Mouse (Mus musculus): ENCODE data around the gene Kcnip1. TPM values are rescaled to one million over a fixed set of nuclear protein-coding genes. Genes with fewer than 3 reads are reported as not detected.

The Kcnip1 gene
- polyA plus RNA-seq, 1 experiment from 2014 or later: 3.1 TPM

- Histone ChIP-seq H3K4me1 (peaks cover 26% of the 10 kb centered on the region), H3K4me2 (replicated peaks) (peak overlapping the region; percentile 14), H3K27me3 (peaks cover 12% of the 10 kb centered on the region), H3K9me3 (no peaks in the 10 kb centered on the region), H3K4me3 (no peak overlapping the region), H3K27ac (no peak overlapping the region), H3K36me3 (no peaks in the 10 kb centered on the region), H3K9ac (no peak overlapping the region)
- no peak for ATAC-seq (ENCODE audit: low FRiP score, low read depth)
- WGBS: 7% methylated on average over 9 of the region's 10 CpGs
These were observed 61.0 kb downstream of the Kcnip1 start for GRCm38 (mm10) chr11:33931836-33932385.

- Histone ChIP-seq H3K4me2 (replicated peaks) (no peak overlapping the region), H3K36me3 (no peaks in the 10 kb centered on the region), H3K4me3 (no peak overlapping the region), H3K4me1 (peaks cover 39% of the 10 kb centered on the region), H3K9me3 (no peaks in the 10 kb centered on the region), H3K27me3 (peaks cover 12% of the 10 kb centered on the region), H3K9ac (no peak overlapping the region), H3K27ac (no peak overlapping the region)
- no peak for ATAC-seq (ENCODE audit: low FRiP score, low read depth)
- WGBS: 61% methylated on average over 11 of the region's 11 CpGs
These were observed 63.5 kb downstream of the Kcnip1 start for GRCm38 (mm10) chr11:33929412-33929811.

GRCm38 (mm10) chr11:33928658-33929057, 64.3 kb downstream of the Kcnip1 start:
- H3K4me3 ChIP-seq: no peak overlapping the region
- H3K27me3 ChIP-seq: peaks cover 12% of the 10 kb centered on the region
- H3K27ac ChIP-seq: no peak overlapping the region
- no peaks in the 10 kb centered on the region for H3K36me3 ChIP-seq
- H3K4me2 ChIP-seq (replicated peaks): 0 out of 2 replicates have a peak overlapping the region, but pooled peaks have one; percentile 7
- ATAC-seq (ENCODE audit: low FRiP score, low read depth): peak; percentile 70
- 10% methylated on average over 7 of the region's 7 CpGs for WGBS
- H3K4me1 ChIP-seq: peaks cover 39% of the 10 kb centered on the region
- H3K9me3 ChIP-seq: no peaks in the 10 kb centered on the region
- H3K9ac ChIP-seq: no peak overlapping the region

- no peak for ATAC-seq (ENCODE audit: low FRiP score, low read depth)
- H3K27me3 ChIP-seq: peaks cover 12% of the 10 kb centered on the region
- WGBS: 76% methylated on average over 4 of the region's 4 CpGs
These were observed 65.1 kb downstream of the Kcnip1 start for GRCm38 (mm10) chr11:33927836-33928235.

GRCm38 (mm10) chr11:33927321-33927720, 65.6 kb downstream of the Kcnip1 start:
- Histone ChIP-seq H3K36me3 (no peaks in the 10 kb centered on the region), H3K27me3 (peaks cover 12% of the 10 kb centered on the region), H3K4me2 (replicated peaks) (no peak overlapping the region), H3K27ac (no peak overlapping the region), H3K9ac (no peak overlapping the region), H3K4me3 (no peak overlapping the region), H3K4me1 (peaks cover 34% of the 10 kb centered on the region), H3K9me3 (no peaks in the 10 kb centered on the region)
- WGBS: 71% methylated on average over 6 of the region's 6 CpGs
- ATAC-seq (ENCODE audit: low FRiP score, low read depth): no peak

More at GRCm38 (mm10) chr11:33927836-33928235, 65.1 kb downstream of the Kcnip1 start:
- no peak overlapping the region for H3K4me2 ChIP-seq (replicated peaks)
- no peaks in the 10 kb centered on the region for H3K9me3 ChIP-seq
- peaks cover 39% of the 10 kb centered on the region for H3K4me1 ChIP-seq
- H3K4me3 ChIP-seq: no peak overlapping the region
- H3K27ac ChIP-seq: no peak overlapping the region
- no peak overlapping the region for H3K9ac ChIP-seq
- no peaks in the 10 kb centered on the region for H3K36me3 ChIP-seq

- ATAC-seq (ENCODE audit: low FRiP score, low read depth): no peak
- H3K9ac ChIP-seq: no peak overlapping the region
- 59% methylated on average over 2 of the region's 2 CpGs for WGBS
- no peak overlapping the region for H3K27ac ChIP-seq
- H3K36me3 ChIP-seq: no peaks in the 10 kb centered on the region
- H3K4me3 ChIP-seq: no peak overlapping the region
- H3K4me1 ChIP-seq: peaks cover 32% of the 10 kb centered on the region
- H3K9me3 ChIP-seq: no peaks in the 10 kb centered on the region
- peaks cover 12% of the 10 kb centered on the region for H3K27me3 ChIP-seq
- H3K4me2 ChIP-seq (replicated peaks): no peak overlapping the region
These were observed 66.4 kb downstream of the Kcnip1 start for GRCm38 (mm10) chr11:33926551-33926950.

- ATAC-seq (ENCODE audit: low FRiP score, low read depth): no peak
- H3K4me3 ChIP-seq: no peak overlapping the region
- peaks cover 12% of the 10 kb centered on the region for H3K27me3 ChIP-seq
- H3K9me3 ChIP-seq: no peaks in the 10 kb centered on the region
- WGBS: 45% methylated on average over 8 of the region's 8 CpGs
- H3K4me1 ChIP-seq: peaks cover 32% of the 10 kb centered on the region
- no peak overlapping the region for H3K4me2 ChIP-seq (replicated peaks)
- no peak overlapping the region for H3K9ac ChIP-seq
- H3K36me3 ChIP-seq: no peaks in the 10 kb centered on the region
- H3K27ac ChIP-seq: no peak overlapping the region
These were observed 67.2 kb downstream of the Kcnip1 start for GRCm38 (mm10) chr11:33925778-33926177.

- WGBS: 36% methylated on average over 3 of the region's 3 CpGs
- Histone ChIP-seq H3K4me2 (replicated peaks) (no peak overlapping the region), H3K27me3 (peaks cover 13% of the 10 kb centered on the region), H3K4me3 (no peak overlapping the region), H3K9me3 (no peaks in the 10 kb centered on the region), H3K9ac (no peak overlapping the region), H3K36me3 (no peaks in the 10 kb centered on the region), H3K27ac (no peak overlapping the region), H3K4me1 (peaks cover 15% of the 10 kb centered on the region)
- no peak for ATAC-seq (ENCODE audit: low FRiP score, low read depth)
These were observed 69.9 kb downstream of the Kcnip1 start for GRCm38 (mm10) chr11:33923031-33923430.

GRCm38 (mm10) chr11:33921451-33921850, 71.5 kb downstream of the Kcnip1 start:
- H3K9ac ChIP-seq: no peak overlapping the region
- no peak for ATAC-seq (ENCODE audit: low FRiP score, low read depth)
- no peak overlapping the region for H3K4me3 ChIP-seq
- H3K27ac ChIP-seq: no peak overlapping the region
- H3K36me3 ChIP-seq: no peaks in the 10 kb centered on the region
- H3K4me1 ChIP-seq: peaks cover 20% of the 10 kb centered on the region
- H3K27me3 ChIP-seq: 0 out of 2 replicates have a peak, but pooled peaks cover 4% of the 10 kb centered on the region
- no peak overlapping the region for H3K4me2 ChIP-seq (replicated peaks)
- 80% methylated on average over 13 of the region's 13 CpGs for WGBS
- no peaks in the 10 kb centered on the region for H3K9me3 ChIP-seq

GRCm38 (mm10) chr11:33919826-33920225, 73.1 kb downstream of the Kcnip1 start:
- Histone ChIP-seq H3K9ac (no peak overlapping the region), H3K4me1 (peaks cover 15% of the 10 kb centered on the region), H3K4me3 (no peak overlapping the region), H3K36me3 (no peaks in the 10 kb centered on the region), H3K27me3 (0 out of 2 replicates have a peak, but pooled peaks cover 4% of the 10 kb centered on the region), H3K27ac (no peak overlapping the region), H3K4me2 (replicated peaks) (no peak overlapping the region), H3K9me3 (no peaks in the 10 kb centered on the region)
- no peak for ATAC-seq (ENCODE audit: low FRiP score, low read depth)
- 68% methylated on average over 7 of the region's 7 CpGs for WGBS

- no peak overlapping the region for H3K4me3 ChIP-seq
- H3K9me3 ChIP-seq: no peaks in the 10 kb centered on the region
- no peak overlapping the region for H3K27ac ChIP-seq
- no peaks in the 10 kb centered on the region for H3K36me3 ChIP-seq
- H3K27me3 ChIP-seq: peaks cover 7% of the 10 kb centered on the region; the same call in 1 of the 2 replicates
- no peak overlapping the region for H3K9ac ChIP-seq
- H3K4me1 ChIP-seq: peaks cover 15% of the 10 kb centered on the region
- no peak overlapping the region for H3K4me2 ChIP-seq (replicated peaks)
- WGBS: 33% methylated on average over 2 of the region's 2 CpGs
- ATAC-seq (ENCODE audit: low FRiP score, low read depth): no peak
These were observed 74.5 kb downstream of the Kcnip1 start for GRCm38 (mm10) chr11:33918424-33918823.

- no peak overlapping the region for H3K9ac ChIP-seq
- H3K27me3 ChIP-seq: peaks cover 7% of the 10 kb centered on the region; the same call in 1 of the 2 replicates
- no peak overlapping the region for H3K4me2 ChIP-seq (replicated peaks)
- H3K36me3 ChIP-seq: no peaks in the 10 kb centered on the region
- no peak overlapping the region for H3K4me3 ChIP-seq
- 22% methylated on average over 6 of the region's 6 CpGs for WGBS
- peaks cover 24% of the 10 kb centered on the region for H3K4me1 ChIP-seq
- no peak overlapping the region for H3K27ac ChIP-seq
- H3K9me3 ChIP-seq: no peaks in the 10 kb centered on the region
- peak; percentile 64; the same call in 1 of the 2 replicates for ATAC-seq (ENCODE audit: low FRiP score, low read depth)
These were observed 75.4 kb downstream of the Kcnip1 start for GRCm38 (mm10) chr11:33917574-33917973.

GRCm38 (mm10) chr11:33914216-33914615, 78.7 kb downstream of the Kcnip1 start:
- Histone ChIP-seq H3K9ac (no peak overlapping the region), H3K27ac (no peak overlapping the region), H3K4me3 (no peak overlapping the region), H3K9me3 (no peaks in the 10 kb centered on the region), H3K27me3 (peaks cover 3% of the 10 kb centered on the region; the same call in 1 of the 2 replicates), H3K4me2 (replicated peaks) (no peak overlapping the region), H3K36me3 (no peaks in the 10 kb centered on the region), H3K4me1 (peaks cover 36% of the 10 kb centered on the region)
- whole genome bisulfite sequencing: 70% methylated on average over 12 of the region's 12 CpGs
- no peak for ATAC-seq (ENCODE audit: low FRiP score, low read depth)

All from limb, embryonic 13.5 days (tissue).